Mouse (Mus musculus): ENCODE results near the gene B3gnt7.

GRCm38 (mm10) chr1:86293091-86293490 is 9.5 kb upstream of the B3gnt7 start:
- TF ChIP-seq GATA1 (IDR thresholded peaks at IDR 0.05; ENCODE audit: low read length) (no peak), TAL1 (IDR thresholded peaks at IDR 0.05; ENCODE audit: low read length) (no peak)
